Mouse (Mus musculus): ENCODE data around the gene Amph.
"Not testable (repeated sequence)": the region's sequence is repeated elsewhere in the genome, so short reads cannot be mapped to it uniquely, and the experiment has no call there.

GRCm38 (mm10) chr13:18933191-18933590 lies 14.8 kb upstream of the Amph start:
- not testable (repeated sequence) for TF ChIP-seq CTCF (conservative IDR thresholded peaks at IDR 0.05; ENCODE audit: insufficient read depth, insufficient read length, low read depth, low read length); POLR2A (IDR thresholded peaks at IDR 0.05; ENCODE audit: low read depth, low read length)
